Mouse (Mus musculus): ENCODE results near the gene Rps19bp1. TPM values are rescaled to one million over a fixed set of nuclear protein-coding genes. Genes with fewer than 3 reads are reported as not detected.
A peak's percentile ranks its signal among the peaks of the same experiment; 100 is the strongest.

The Rps19bp1 gene
- polyA plus RNA-seq, 1 experiment from 2014 or later, result 69.7 TPM

DNA sequence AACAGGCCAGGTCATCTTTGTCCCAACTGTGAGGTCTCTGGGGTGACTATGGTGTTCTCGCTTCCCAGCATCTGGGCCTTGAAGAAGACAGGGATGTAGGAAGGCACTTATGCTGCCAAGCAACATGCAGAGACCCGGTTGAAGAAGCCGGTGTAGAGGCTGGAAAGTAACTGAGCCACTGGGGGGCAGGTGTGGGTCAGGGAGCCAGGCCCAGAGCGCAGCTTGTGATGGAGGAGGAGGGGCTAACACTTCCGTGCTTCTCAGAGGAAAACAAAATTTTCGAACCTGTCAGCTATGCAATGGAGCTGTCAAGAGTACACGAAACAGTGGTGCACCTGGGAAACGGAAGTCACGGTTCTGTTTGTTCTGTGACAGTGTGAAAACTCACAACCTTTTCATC, 13.0 kb upstream of the Rps19bp1 start:
- H3K9me3 ChIP-seq (replicated peaks), result no peaks in the 10 kb centered on the region
- DNase-seq (ENCODE audit: low spot score), result no peak
- H3K27me3 ChIP-seq (ENCODE audit: low read depth, poor library complexity, severe bottlenecking), result peaks cover 16% of the 10 kb centered on the region
- H3K4me3 ChIP-seq, result no peak overlapping the region
- H3K36me3 ChIP-seq, result no peaks in the 10 kb centered on the region
- H3K27ac ChIP-seq (replicated peaks), result no peak overlapping the region
- WGBS, result 52% methylated on average over 9 of the region's 9 CpGs
- H3K4me1 ChIP-seq, result peaks cover 14% of the 10 kb centered on the region

DNA sequence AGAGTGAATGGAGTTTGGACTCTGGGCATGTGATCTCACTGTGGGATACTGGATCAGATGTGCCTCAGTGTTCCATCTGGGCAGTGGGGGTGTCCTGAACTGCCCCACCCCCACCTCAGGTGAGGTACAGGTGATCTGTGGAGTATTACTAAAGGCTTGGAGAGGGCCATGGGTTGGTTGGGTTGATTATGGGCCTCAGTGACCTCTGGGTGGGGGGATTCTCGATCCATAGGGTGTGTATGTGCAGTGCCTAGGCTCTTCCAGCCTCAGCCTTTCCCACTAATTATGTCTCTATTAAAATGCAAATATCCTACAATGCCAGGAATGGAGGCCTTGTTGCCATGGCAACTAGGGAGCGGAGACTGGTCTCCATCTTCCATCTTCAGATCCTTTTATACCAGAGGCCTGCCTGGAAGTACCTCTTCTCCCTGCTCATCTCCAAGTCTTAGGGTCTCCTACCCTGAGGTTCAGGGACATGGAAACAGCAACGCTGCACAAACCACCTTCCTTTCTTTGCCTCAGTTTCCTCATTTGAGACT, 7.8 kb upstream of the Rps19bp1 start:
- Histone ChIP-seq H3K9me3 (replicated peaks) (peaks cover 20% of the 10 kb centered on the region), H3K36me3 (no peaks in the 10 kb centered on the region), H3K27me3 (ENCODE audit: low read depth, poor library complexity, severe bottlenecking) (0 out of 2 replicates have a peak, but pooled peaks cover 3% of the 10 kb centered on the region), H3K4me1 (0 out of 2 replicates have a peak, but pooled peaks cover 5% of the 10 kb centered on the region), H3K4me3 (no peak overlapping the region), H3K27ac (replicated peaks) (no peak overlapping the region)
- DNase-seq (ENCODE audit: low spot score), result no peak
- 62% methylated on average over 3 of the region's 3 CpGs for WGBS

DNA sequence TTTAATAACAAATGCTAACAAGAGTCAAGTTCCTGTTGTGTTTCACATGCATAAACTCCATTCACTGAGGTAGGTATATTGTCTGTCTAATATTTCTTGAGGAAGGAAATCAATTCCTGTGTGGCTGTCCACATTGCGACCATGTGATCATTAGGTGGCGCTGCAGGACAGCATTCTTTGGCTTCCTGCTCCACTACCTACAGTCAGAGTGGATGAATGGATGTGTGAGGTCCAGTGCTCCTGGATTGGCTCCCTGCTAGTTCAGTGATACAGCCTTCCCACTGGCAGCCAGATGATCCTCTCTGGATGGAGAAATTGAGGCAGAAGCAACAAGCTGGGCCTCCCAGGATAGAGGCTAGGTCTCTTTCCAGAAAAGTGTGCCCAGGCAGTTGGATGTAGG, 2.2 kb upstream of the Rps19bp1 start:
- DNase-seq (ENCODE audit: low spot score), result peak; percentile 70
- Histone ChIP-seq H3K27ac (replicated peaks) (no peak overlapping the region), H3K9me3 (replicated peaks) (peaks cover 20% of the 10 kb centered on the region), H3K27me3 (ENCODE audit: low read depth, poor library complexity, severe bottlenecking) (no peaks in the 10 kb centered on the region), H3K4me1 (peaks cover 18% of the 10 kb centered on the region), H3K36me3 (peaks cover 6% of the 10 kb centered on the region), H3K4me3 (no peak overlapping the region)
- WGBS, result 0% methylated on average over 2 of the region's 2 CpGs

DNA sequence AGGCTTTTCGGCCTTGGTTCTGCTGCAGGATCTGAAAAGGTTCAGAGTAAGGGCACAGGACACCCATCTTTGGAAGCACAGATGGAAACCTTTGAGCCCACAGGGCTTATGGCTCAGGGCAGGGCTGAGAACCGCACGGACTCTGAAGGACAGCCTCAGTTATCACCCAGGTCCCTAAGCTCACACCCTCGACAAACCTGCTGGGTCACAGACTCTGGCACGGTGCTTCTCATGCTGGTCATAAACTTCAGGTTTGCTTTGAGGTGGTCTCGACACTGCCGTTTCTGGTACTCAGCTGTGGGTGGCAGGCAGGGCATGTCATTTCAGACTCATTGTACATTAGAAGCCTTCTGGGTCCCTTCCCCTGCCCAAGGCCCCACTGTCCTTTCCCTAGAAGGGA, 3.0 kb downstream of the Rps19bp1 start:
- no peak overlapping the region for H3K4me3 ChIP-seq
- no peaks in the 10 kb centered on the region for H3K9me3 ChIP-seq (replicated peaks)
- H3K36me3 ChIP-seq, result peaks cover 58% of the 10 kb centered on the region
- WGBS, result 90% methylated on average over 7 of the region's 7 CpGs
- H3K27ac ChIP-seq (replicated peaks), result no peak overlapping the region
- no peaks in the 10 kb centered on the region for H3K27me3 ChIP-seq (ENCODE audit: low read depth, poor library complexity, severe bottlenecking)
- no peak for DNase-seq (ENCODE audit: low spot score)
- H3K4me1 ChIP-seq, result peaks cover 52% of the 10 kb centered on the region

DNA sequence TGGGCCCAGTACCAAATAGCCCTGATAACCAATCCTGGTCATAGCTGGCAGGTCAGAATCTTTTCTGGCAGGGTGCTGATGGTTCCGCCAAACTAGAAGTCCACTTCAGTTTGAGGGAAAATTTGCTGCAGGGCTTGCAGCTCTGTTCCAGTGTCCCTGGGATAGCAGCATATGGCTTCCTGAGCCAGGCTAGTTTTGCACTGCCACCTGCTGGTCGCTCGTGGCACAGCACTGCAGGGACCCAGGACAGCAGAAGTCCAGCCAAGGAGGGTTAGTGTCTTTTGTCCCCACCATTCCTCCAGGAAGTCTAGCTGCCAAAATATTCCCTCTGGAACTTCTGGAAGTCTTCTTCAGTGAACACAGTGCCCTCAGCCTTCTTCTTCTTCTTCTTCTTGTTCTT, 3.4 kb downstream of the Rps19bp1 start:
- no peaks in the 10 kb centered on the region for H3K27me3 ChIP-seq (ENCODE audit: low read depth, poor library complexity, severe bottlenecking)
- no peak overlapping the region for H3K4me3 ChIP-seq
- peak; percentile 86 for DNase-seq (ENCODE audit: low spot score)
- peaks cover 61% of the 10 kb centered on the region for H3K36me3 ChIP-seq
- peaks cover 52% of the 10 kb centered on the region for H3K4me1 ChIP-seq
- H3K27ac ChIP-seq (replicated peaks), result no peak overlapping the region
- WGBS, result 22% methylated on average over 3 of the region's 3 CpGs
- H3K9me3 ChIP-seq (replicated peaks), result no peaks in the 10 kb centered on the region

DNA sequence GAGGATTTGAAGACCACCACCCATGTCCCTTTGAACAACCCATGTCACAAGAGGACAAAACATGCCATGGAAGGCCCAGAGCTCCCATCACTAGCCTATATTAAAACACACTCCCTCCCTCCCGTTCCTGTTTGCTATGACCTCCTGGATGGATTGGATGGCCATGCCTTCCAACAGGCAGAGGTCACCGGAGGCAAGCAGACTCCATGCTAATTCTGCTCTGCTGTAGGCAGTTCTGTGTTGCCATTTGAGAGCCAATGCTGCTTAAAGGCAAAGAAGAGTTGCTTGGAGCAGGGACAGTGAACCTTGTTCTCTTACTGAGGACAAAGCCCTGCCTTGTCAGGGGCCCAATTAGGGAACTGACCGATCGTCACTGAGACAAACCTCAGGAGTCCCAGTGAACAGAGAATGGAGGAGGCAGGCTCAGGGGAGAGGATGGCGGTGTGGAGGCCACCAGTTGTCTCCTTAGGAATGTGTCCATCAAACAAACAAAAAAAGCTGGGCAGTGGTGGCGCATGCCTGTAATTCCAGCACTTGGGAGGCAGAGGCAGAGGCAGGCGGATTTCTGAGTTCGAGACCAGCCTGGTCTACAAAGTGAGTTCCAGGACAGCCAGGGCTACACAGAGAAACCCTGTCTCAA, 4.6 kb downstream of the Rps19bp1 start:
- 82% methylated on average over 8 of the region's 8 CpGs for WGBS
- DNase-seq (ENCODE audit: low spot score), result no peak
- Histone ChIP-seq H3K27ac (replicated peaks) (no peak overlapping the region), H3K27me3 (ENCODE audit: low read depth, poor library complexity, severe bottlenecking) (no peaks in the 10 kb centered on the region), H3K9me3 (replicated peaks) (no peaks in the 10 kb centered on the region), H3K4me3 (no peak overlapping the region), H3K4me1 (peaks cover 53% of the 10 kb centered on the region), H3K36me3 (peaks cover 61% of the 10 kb centered on the region)

DNA sequence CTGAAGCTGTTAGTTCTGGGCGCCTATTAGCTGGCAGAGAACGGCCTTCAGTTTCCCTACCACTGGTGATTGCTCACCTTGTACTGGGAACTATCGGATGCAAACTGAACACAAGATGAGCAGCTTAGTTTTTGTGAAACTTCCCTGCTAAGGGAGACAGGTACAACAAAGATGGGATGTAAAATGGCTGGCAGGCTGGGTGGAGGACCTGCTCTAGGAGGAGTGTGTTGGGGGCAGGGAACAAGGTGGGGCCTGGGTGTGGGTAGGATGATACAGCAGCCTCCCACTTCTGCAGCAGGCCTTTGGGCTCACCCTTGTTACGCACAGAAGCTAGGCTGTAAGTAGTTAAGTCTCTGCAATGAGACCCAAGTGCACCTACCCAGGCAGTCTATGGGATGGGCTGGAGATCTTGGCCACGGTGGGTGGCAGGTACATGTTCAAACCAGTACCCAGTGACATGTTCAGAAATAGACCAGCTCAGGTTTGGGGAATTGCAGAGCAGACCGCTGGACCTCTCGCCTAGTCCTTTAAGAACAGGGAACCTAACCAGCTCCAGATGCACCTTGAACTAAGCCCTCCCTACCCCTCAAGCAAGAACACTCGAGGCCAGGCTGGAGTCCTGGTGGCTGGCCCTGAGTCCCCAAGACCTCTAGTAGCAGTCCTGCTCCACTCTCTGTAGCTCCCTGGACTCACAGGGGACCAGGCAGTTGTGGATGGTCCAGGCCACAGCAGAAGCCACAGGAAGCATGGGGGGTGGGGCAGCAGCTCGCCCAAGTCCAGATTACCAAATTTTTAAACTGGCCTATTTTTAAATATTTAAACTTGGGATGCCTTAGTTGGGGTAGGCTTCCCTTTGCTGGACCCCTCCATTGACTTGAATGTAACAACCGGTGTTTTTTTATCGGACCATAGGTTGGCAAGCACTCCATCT, 5.6 kb downstream of the Rps19bp1 start:
- Histone ChIP-seq H3K4me1 (peaks cover 57% of the 10 kb centered on the region), H3K36me3 (peaks cover 61% of the 10 kb centered on the region), H3K4me3 (peak overlapping the region; percentile 72; the same call in 1 of the 2 replicates), H3K27ac (replicated peaks) (peak overlapping the region; percentile 13; the same call in 1 of the 2 replicates), H3K9me3 (replicated peaks) (no peaks in the 10 kb centered on the region), H3K27me3 (ENCODE audit: low read depth, poor library complexity, severe bottlenecking) (no peaks in the 10 kb centered on the region)
- WGBS, result 72% methylated on average over 11 of the region's 11 CpGs
- peak; percentile 34 for DNase-seq (ENCODE audit: low spot score)

DNA sequence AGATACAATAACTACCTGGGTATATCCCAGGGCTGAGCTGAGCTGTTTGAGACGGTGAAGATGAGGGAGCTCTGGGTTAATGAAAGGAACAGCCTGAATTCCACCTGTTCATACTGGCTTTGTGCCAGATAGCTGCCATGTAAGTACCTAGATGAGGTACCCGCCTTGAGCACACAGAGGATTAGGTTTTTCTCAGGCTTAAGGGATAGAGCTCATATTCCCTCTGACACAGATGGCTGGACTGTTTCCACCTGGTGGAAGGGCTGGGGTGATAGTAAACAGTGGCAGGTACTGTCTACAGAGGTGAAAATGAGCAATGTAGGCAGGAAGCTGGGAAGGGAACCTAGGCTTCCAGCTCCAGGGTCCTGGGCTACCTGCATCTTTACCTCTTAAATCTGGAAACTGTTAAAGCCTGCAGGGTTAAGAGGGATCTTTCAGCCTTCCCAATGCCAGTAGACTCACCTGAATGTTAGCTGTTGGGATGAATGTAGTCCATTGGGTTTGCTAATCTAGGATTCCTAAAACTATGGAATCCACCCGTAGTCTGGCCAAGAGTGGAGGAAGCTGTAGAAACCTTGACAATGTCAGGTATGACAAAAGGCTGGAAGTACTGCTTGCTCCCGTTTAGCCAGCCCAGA, 6.4 kb downstream of the Rps19bp1 start:
- peaks cover 67% of the 10 kb centered on the region for H3K36me3 ChIP-seq
- no peak for DNase-seq (ENCODE audit: low spot score)
- 41% methylated on average over 4 of the region's 4 CpGs for WGBS

DNA sequence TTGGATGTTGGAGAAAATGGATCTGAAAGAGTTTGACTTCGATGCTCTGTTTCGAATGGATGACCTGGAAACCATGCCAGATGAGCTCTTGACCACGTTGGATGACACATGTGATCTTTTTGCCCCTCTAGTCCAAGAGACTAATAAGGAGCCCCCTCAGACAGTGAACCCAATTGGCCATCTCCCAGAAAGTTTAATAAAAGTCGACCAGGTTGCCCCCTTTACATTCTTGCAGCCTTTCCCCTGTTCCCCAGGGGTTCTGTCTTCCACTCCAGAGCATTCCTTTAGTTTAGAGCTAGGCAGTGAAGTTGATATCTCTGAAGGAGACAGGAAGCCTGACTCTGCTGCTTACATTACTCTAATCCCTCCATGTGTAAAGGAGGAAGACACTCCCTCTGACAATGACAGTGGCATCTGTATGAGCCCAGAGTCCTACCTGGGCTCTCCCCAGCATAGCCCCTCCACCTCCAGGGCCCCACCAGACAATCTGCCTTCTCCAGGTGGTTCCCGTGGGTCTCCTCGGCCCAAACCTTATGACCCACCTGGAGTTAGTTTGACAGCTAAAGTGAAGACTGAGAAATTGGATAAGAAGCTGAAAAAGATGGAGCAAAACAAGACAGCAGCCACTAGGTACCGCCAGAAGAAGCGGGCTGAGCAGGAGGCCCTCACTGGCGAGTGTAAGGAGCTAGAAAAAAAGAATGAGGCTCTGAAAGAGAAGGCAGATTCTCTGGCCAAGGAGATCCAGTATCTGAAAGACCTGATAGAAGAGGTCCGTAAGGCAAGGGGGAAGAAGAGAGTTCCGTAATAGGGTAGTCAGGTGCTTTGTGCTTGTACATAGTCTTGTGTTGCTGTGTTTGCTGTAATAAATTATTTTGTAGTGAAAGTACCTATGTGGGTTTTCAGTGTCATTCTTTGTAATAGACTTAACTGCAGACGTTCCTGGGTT, 7.2 kb downstream of the Rps19bp1 start:
- Histone ChIP-seq H3K4me1 (peaks cover 48% of the 10 kb centered on the region), H3K27me3 (ENCODE audit: low read depth, poor library complexity, severe bottlenecking) (no peaks in the 10 kb centered on the region), H3K27ac (replicated peaks) (peak overlapping the region; percentile 100), H3K4me3 (peak overlapping the region; percentile 72), H3K36me3 (peaks cover 68% of the 10 kb centered on the region), H3K9me3 (replicated peaks) (no peaks in the 10 kb centered on the region)
- 75% methylated on average over 12 of the region's 12 CpGs for WGBS
- DNase-seq (ENCODE audit: low spot score), result no peak

More for the DNA sequence above, 6.4 kb downstream of the Rps19bp1 start:
- Histone ChIP-seq H3K27me3 (ENCODE audit: low read depth, poor library complexity, severe bottlenecking) (no peaks in the 10 kb centered on the region), H3K4me3 (peak overlapping the region; percentile 72), H3K4me1 (peaks cover 50% of the 10 kb centered on the region), H3K27ac (replicated peaks) (no peak overlapping the region), H3K9me3 (replicated peaks) (no peaks in the 10 kb centered on the region)

DNA sequence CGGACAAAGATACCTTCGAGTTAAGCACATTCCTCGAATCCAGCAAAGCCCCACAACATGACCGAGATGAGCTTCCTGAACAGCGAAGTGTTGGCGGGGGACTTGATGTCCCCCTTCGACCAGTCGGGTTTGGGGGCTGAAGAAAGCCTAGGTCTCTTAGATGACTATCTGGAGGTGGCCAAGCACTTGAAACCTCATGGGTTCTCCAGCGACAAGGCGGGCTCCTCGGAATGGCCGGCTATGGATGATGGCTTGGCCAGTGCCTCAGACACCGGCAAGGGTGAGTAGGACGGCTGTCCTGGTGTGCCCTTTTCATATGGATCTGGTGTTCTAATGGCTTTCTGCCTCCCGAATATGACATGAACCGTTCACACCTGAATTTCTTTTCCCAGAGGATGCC, 7.9 kb downstream of the Rps19bp1 start:
- DNase-seq (ENCODE audit: low spot score), result no peak
- Histone ChIP-seq H3K4me1 (peaks cover 48% of the 10 kb centered on the region), H3K27ac (replicated peaks) (peak overlapping the region; percentile 100), H3K36me3 (peaks cover 71% of the 10 kb centered on the region), H3K9me3 (replicated peaks) (no peaks in the 10 kb centered on the region), H3K27me3 (ENCODE audit: low read depth, poor library complexity, severe bottlenecking) (no peaks in the 10 kb centered on the region), H3K4me3 (peak overlapping the region; percentile 72)
- 15% methylated on average over 16 of the region's 16 CpGs for WGBS

DNA sequence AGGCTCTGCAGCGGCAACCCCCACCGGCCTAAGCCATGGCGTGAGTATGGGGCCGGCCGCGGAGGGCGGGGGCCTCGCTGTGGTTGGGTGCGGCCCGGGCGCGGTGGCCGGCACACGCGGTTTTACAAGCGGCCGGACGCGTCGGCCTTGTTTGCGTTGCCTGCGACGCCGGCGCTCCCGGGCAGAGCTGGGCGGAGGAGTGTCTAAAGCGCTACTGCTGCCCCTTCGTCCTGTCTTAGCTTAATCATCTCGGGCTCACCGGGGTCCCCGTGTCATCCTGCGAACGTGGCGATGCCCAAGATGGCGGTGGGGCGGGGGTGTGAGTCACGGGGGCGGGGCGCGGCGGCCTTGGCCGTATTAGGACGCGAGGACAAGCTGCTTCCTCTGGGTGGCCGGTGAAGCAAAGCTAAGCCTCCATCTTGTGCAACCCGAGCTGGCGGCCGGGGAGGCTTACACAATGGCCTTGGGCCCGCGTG, 8.4 kb downstream of the Rps19bp1 start:
- H3K4me3 ChIP-seq, result peak overlapping the region; percentile 72
- no peaks in the 10 kb centered on the region for H3K27me3 ChIP-seq (ENCODE audit: low read depth, poor library complexity, severe bottlenecking)
- peaks cover 48% of the 10 kb centered on the region for H3K4me1 ChIP-seq
- WGBS, result under 1% methylated on average over 51 of the region's 51 CpGs
- H3K9me3 ChIP-seq (replicated peaks), result no peaks in the 10 kb centered on the region
- H3K36me3 ChIP-seq, result peaks cover 71% of the 10 kb centered on the region
- DNase-seq (ENCODE audit: low spot score), result peak; percentile 86
- peak overlapping the region; percentile 100 for H3K27ac ChIP-seq (replicated peaks)
